Mouse (Mus musculus): ENCODE measurements around the gene Awat1. TPM values are rescaled to one million over a fixed set of nuclear protein-coding genes. Genes with fewer than 3 reads are reported as not detected.

Awat1 gene
- polyA plus RNA-seq (2015; fragmentation: Nextera tagmentation; extraction: Ambion mirVana): not detected in 2 replicates

DNA sequence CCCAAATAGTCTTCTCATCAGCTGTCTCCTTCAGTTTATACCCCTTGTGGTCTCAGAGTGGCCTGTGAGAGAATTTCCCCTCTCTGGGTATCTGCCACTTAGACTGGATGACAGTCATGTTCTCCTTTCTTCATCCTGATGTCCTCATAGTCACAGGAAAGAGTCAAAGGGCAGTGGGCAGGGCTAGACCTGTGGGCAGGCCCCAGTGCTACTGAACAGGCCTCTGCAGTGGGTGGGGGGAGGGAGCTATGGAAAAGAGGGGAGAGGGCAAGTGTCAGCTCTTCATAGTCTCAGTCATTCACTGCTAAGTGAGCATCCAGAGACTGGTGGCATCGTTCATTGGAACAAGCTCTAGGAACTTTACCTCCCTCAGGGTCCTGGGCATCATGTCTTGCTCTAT is at the start of gene Awat1:
Awat1 (plus strand) TSS at position 301 of the 400 bp plus-strand sequence.
- no peak for ATAC-seq (ENCODE audit: insufficient read depth, low FRiP score, low read depth)
- H3K4me2 ChIP-seq: no peak within 1 kb of the TSS
- WGBS: 80% methylated on average over 1 of the region's 1 CpGs

GRCm38 (mm10) chrX:100524471-100524870 is 47.6 kb upstream of the Awat1 start, which contains the start of gene Dgat2l6:
Gene Dgat2l6, plus strand, starts transcription at chrX:100524838.
- H3K9me3 ChIP-seq: no peaks in the 10 kb centered on the region
- peaks cover 4% of the 10 kb centered on the region; the same call in 1 of the 2 replicates for H3K27me3 ChIP-seq (replicated peaks)
- no peak within 1 kb of the TSS for H3K4me3 ChIP-seq (replicated peaks)
- no peak within 1 kb of the TSS for H3K9ac ChIP-seq
- ATAC-seq (ENCODE audit: insufficient read depth, low FRiP score, low read depth): no peak
- H3K27ac ChIP-seq: no peak within 1 kb of the TSS
- WGBS: 86% methylated on average over 4 of the region's 4 CpGs
- H3K4me1 ChIP-seq: no peaks in the 10 kb centered on the region
- H3K36me3 ChIP-seq: no peaks in the 10 kb centered on the region
- H3K4me2 ChIP-seq: no peak within 1 kb of the TSS

More for the DNA sequence above, at the start of gene Awat1:
- Histone ChIP-seq H3K9ac (no peak within 1 kb of the TSS), H3K9me3 (no peaks in the 10 kb centered on the region), H3K27ac (no peak within 1 kb of the TSS), H3K36me3 (no peaks in the 10 kb centered on the region), H3K27me3 (replicated peaks) (no peaks in the 10 kb centered on the region), H3K4me3 (replicated peaks) (no peak within 1 kb of the TSS), H3K4me1 (no peaks in the 10 kb centered on the region)

DNA sequence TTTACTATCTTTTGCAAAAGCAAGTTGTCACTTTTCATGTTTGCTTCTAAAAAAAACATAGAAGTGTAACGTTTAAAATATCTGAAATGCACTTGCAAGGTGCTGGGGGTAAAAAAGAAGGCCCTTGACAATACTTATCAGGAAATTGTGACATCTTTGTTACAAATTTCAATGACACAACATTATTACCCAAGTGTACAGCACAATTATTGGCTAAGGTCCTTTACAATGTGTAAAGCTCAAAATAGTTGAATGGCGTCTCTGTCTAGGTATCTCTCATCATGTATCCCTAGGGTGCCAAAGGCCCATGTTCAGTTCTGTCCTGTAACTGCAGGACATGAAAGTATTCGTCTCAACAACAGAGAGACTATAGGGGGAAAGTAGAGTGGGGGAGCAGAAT is 16.0 kb upstream of the Awat1 start:
- Histone ChIP-seq H3K27ac (no peak overlapping the region), H3K4me3 (replicated peaks) (no peak overlapping the region), H3K4me1 (no peaks in the 10 kb centered on the region), H3K36me3 (no peaks in the 10 kb centered on the region), H3K9ac (no peak overlapping the region), H3K27me3 (replicated peaks) (no peaks in the 10 kb centered on the region), H3K4me2 (no peak overlapping the region), H3K9me3 (no peaks in the 10 kb centered on the region)
- WGBS: 73% methylated on average over 3 of the region's 3 CpGs
- no peak for ATAC-seq (ENCODE audit: insufficient read depth, low FRiP score, low read depth)

DNA sequence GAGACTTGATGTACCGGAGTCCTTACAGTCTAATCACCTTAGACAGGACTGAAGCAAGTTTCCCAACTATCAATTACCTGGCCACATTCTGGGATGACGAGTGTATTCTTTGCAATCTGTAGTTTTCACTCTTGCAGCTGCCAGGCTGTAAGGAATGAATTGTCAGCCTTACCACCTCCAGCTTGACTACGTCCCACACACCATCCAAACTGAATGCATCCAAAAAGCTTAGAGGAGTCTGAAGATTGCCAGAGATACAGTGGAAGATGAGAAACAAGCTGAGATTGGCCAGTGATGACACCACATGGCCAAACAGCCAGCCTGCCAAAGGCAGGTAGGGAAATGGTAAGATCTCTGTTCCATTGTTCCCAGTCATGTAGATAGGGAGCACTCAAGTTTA is 6.4 kb upstream of the Awat1 start:
- ATAC-seq (ENCODE audit: insufficient read depth, low FRiP score, low read depth): no peak
- WGBS: 79% methylated on average over 3 of the region's 3 CpGs
- H3K4me2 ChIP-seq: no peak overlapping the region

GRCm38 (mm10) chrX:100594791-100595190 is 22.7 kb downstream of the Awat1 start, which contains the start of gene P2ry4:
Gene P2ry4, minus strand, starts transcription at chrX:100594869.
- Histone ChIP-seq H3K9me3 (no peaks in the 10 kb centered on the region), H3K27me3 (replicated peaks) (0 out of 2 replicates have a peak, but pooled peaks cover 3% of the 10 kb centered on the region), H3K9ac (no peak within 1 kb of the TSS), H3K4me1 (no peaks in the 10 kb centered on the region), H3K4me2 (no peak within 1 kb of the TSS), H3K4me3 (replicated peaks) (no peak within 1 kb of the TSS), H3K27ac (no peak within 1 kb of the TSS), H3K36me3 (no peaks in the 10 kb centered on the region)
- no peak for ATAC-seq (ENCODE audit: insufficient read depth, low FRiP score, low read depth)
- WGBS: 55% methylated on average over 4 of the region's 4 CpGs

More for the DNA sequence above, 6.4 kb upstream of the Awat1 start:
- H3K9ac ChIP-seq: no peak overlapping the region
- H3K4me1 ChIP-seq: no peaks in the 10 kb centered on the region
- H3K27ac ChIP-seq: no peak overlapping the region
- H3K9me3 ChIP-seq: no peaks in the 10 kb centered on the region
- H3K36me3 ChIP-seq: no peaks in the 10 kb centered on the region
- no peaks in the 10 kb centered on the region for H3K27me3 ChIP-seq (replicated peaks)
- H3K4me3 ChIP-seq (replicated peaks): no peak overlapping the region

- no peak overlapping the region for H3K9ac ChIP-seq
- WGBS: 22% methylated on average over 5 of the region's 5 CpGs
- H3K27ac ChIP-seq: no peak overlapping the region
- no peaks in the 10 kb centered on the region for H3K9me3 ChIP-seq
- ATAC-seq (ENCODE audit: insufficient read depth, low FRiP score, low read depth): no peak
- no peak overlapping the region for H3K4me3 ChIP-seq (replicated peaks)
- H3K36me3 ChIP-seq: no peaks in the 10 kb centered on the region
- 0 out of 2 replicates have a peak, but pooled peaks cover 5% of the 10 kb centered on the region for H3K27me3 ChIP-seq (replicated peaks)
- no peak overlapping the region for H3K4me2 ChIP-seq
- no peaks in the 10 kb centered on the region for H3K4me1 ChIP-seq
These were observed 25.4 kb downstream of the Awat1 start for GRCm38 (mm10) chrX:100597439-100597838.

DNA sequence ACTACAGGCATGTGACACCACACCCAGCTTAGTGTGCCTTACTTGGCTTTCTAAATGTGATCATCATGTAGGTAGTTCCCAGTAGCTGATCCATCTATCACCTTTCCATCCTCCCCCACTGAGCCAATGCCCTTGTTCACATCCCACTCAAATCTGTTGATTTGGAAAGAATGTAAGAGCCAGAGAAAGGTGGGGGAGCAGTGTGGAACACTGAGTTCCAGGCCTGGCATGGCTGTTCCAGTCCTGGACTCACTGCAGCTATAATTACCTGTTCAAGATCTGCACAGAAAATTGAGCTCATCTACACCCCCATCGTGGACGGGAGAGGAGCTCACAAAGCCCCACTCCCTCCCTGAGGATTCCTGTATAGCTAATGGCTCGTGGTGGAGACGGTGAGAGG is 27.7 kb downstream of the Awat1 start:
- H3K27ac ChIP-seq: no peak overlapping the region
- 0 out of 2 replicates have a peak, but pooled peaks cover 3% of the 10 kb centered on the region for H3K27me3 ChIP-seq (replicated peaks)
- no peaks in the 10 kb centered on the region for H3K36me3 ChIP-seq
- H3K4me2 ChIP-seq: no peak overlapping the region
- H3K4me1 ChIP-seq: no peaks in the 10 kb centered on the region
- no peak for ATAC-seq (ENCODE audit: insufficient read depth, low FRiP score, low read depth)
- WGBS: 60% methylated on average over 4 of the region's 4 CpGs
- H3K9me3 ChIP-seq: no peaks in the 10 kb centered on the region
- no peak overlapping the region for H3K9ac ChIP-seq
- no peak overlapping the region for H3K4me3 ChIP-seq (replicated peaks)

DNA sequence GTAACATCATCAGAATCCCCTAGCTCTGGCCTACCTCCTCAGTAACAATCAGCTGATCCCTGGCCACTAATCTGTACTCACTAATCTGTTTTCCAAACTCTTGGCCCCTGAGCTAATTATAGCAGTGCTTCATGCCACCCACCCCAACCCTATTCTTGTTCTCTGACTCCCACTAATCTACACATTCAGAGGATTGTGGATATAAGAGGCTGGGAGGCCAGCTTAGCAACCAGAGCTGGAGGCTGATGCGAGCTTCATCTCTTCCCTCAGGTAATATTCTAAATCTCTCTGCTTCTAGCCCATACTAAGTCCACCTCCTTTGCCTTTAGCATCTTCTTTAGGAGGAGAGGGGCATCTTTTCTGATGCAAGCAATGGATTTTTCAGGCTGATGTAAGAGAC is 33.3 kb downstream of the Awat1 start, which contains the start of gene Arr3:
Arr3 (plus strand) TSS at position 184 of the 400 bp plus-strand sequence.
- Histone ChIP-seq H3K36me3 (no peaks in the 10 kb centered on the region), H3K4me3 (replicated peaks) (no peak within 1 kb of the TSS), H3K4me2 (no peak within 1 kb of the TSS), H3K27ac (no peak within 1 kb of the TSS), H3K9me3 (no peaks in the 10 kb centered on the region), H3K9ac (no peak within 1 kb of the TSS), H3K27me3 (replicated peaks) (0 out of 2 replicates have a peak, but pooled peaks cover 3% of the 10 kb centered on the region), H3K4me1 (no peaks in the 10 kb centered on the region)
- WGBS: 69% methylated on average over 1 of the region's 1 CpGs
- no peak for ATAC-seq (ENCODE audit: insufficient read depth, low FRiP score, low read depth)

- WGBS: 54% methylated on average over 3 of the region's 3 CpGs
- H3K4me1 ChIP-seq: no peaks in the 10 kb centered on the region
- no peaks in the 10 kb centered on the region for H3K27me3 ChIP-seq (replicated peaks)
- H3K27ac ChIP-seq: no peak overlapping the region
- H3K9ac ChIP-seq: no peak overlapping the region
- no peak overlapping the region for H3K4me2 ChIP-seq
- no peak overlapping the region for H3K4me3 ChIP-seq (replicated peaks)
- no peaks in the 10 kb centered on the region for H3K36me3 ChIP-seq
- no peaks in the 10 kb centered on the region for H3K9me3 ChIP-seq
- no peak for ATAC-seq (ENCODE audit: insufficient read depth, low FRiP score, low read depth)
These were observed 46.4 kb downstream of the Awat1 start for GRCm38 (mm10) chrX:100618488-100618887.

- Histone ChIP-seq H3K9me3 (no peaks in the 10 kb centered on the region), H3K4me2 (no peak overlapping the region), H3K27ac (no peak overlapping the region), H3K4me3 (replicated peaks) (no peak overlapping the region), H3K36me3 (no peaks in the 10 kb centered on the region), H3K4me1 (no peaks in the 10 kb centered on the region), H3K9ac (no peak overlapping the region), H3K27me3 (replicated peaks) (no peaks in the 10 kb centered on the region)
- no peak for ATAC-seq (ENCODE audit: insufficient read depth, low FRiP score, low read depth)
- 62% methylated on average over 2 of the region's 2 CpGs for WGBS
These were observed 49.3 kb downstream of the Awat1 start for GRCm38 (mm10) chrX:100621366-100621765.

DNA sequence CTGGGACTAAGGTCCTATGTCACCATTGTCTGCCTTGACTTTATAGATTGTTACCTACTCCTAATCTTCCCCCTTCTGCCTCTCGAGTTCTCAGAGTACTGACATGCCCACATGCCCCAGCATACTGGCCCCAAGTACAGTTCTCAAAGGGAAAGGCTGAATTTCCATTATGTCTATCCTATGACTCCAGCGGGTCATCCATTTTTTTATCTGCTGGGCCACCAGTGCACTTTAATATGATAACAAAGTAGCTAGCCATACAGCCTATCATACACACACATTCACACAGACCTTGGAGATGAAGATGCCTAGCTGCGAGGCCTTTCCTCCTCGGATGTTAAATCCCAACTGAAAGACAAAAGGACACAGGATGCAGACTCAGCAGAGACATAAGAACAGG is 52.2 kb downstream of the Awat1 start:
- WGBS: 87% methylated on average over 4 of the region's 4 CpGs
- H3K4me3 ChIP-seq (replicated peaks): no peak overlapping the region
- H3K9me3 ChIP-seq: no peaks in the 10 kb centered on the region
- H3K4me1 ChIP-seq: no peaks in the 10 kb centered on the region
- no peak overlapping the region for H3K9ac ChIP-seq
- no peak for ATAC-seq (ENCODE audit: insufficient read depth, low FRiP score, low read depth)
- no peaks in the 10 kb centered on the region for H3K27me3 ChIP-seq (replicated peaks)
- H3K36me3 ChIP-seq: no peaks in the 10 kb centered on the region
- H3K27ac ChIP-seq: no peak overlapping the region
- H3K4me2 ChIP-seq: no peak overlapping the region

- H3K4me3 ChIP-seq (replicated peaks): peak overlapping the region; percentile 56
- H3K27me3 ChIP-seq (replicated peaks): no peaks in the 10 kb centered on the region
- H3K4me1 ChIP-seq: no peaks in the 10 kb centered on the region
- H3K9ac ChIP-seq: no peak overlapping the region
- 38% methylated on average over 7 of the region's 7 CpGs for WGBS
- H3K36me3 ChIP-seq: no peaks in the 10 kb centered on the region
- H3K27ac ChIP-seq: no peak overlapping the region
- peak overlapping the region; percentile 49 for H3K4me2 ChIP-seq
- H3K9me3 ChIP-seq: no peaks in the 10 kb centered on the region
- ATAC-seq (ENCODE audit: insufficient read depth, low FRiP score, low read depth): no peak
These were observed 53.1 kb downstream of the Awat1 start for GRCm38 (mm10) chrX:100625146-100625545.

- Histone ChIP-seq H3K27ac (peak within 1 kb of the TSS; percentile 77), H3K36me3 (no peaks in the 10 kb centered on the region), H3K9ac (peak within 1 kb of the TSS; percentile 37; the same call in 1 of the 2 replicates), H3K4me3 (replicated peaks) (peak within 1 kb of the TSS; percentile 56), H3K9me3 (no peaks in the 10 kb centered on the region), H3K4me1 (no peaks in the 10 kb centered on the region), H3K27me3 (replicated peaks) (no peaks in the 10 kb centered on the region), H3K4me2 (peak within 1 kb of the TSS; percentile 80)
- ATAC-seq (ENCODE audit: insufficient read depth, low FRiP score, low read depth): no peak
- WGBS: 14% methylated on average over 3 of the region's 3 CpGs
These were observed 53.4 kb downstream of the Awat1 start, which contains the start of gene Kif4 for GRCm38 (mm10) chrX:100625546-100625801. Gene Kif4, plus strand, starts transcription at chrX:100625737.

Measured in stomach, embryonic 15.5 days (tissue).